Mouse (Mus musculus) stomach, embryonic 15.5 days (tissue): ENCODE data around the gene Thsd1. TPM values are rescaled to one million over a fixed set of nuclear protein-coding genes. Genes with fewer than 3 reads are reported as not detected.
A peak's percentile ranks its signal among the peaks of the same experiment; 100 is the strongest.

Source experiments
- ATAC-seq: fragments of 200-750 bp; cut with Nextera tagmentation; 2 replicates; pipeline ENCODE4 v1.8.0; 2017; ENCODE audit warnings: low read depth, moderate number of reproducible peaks, moderate TSS enrichment; ENCODE audit not compliant: insufficient read depth, low FRiP score
- H3K27ac ChIP-seq: fragments of 300-500 bp; sonication (generic); 2 replicates; pipeline ENCODE4 v1.5.1; 2015; ENCODE audit warnings: mild to moderate bottlenecking, inconsistent platforms
- H3K27me3 ChIP-seq: fragments of 300-500 bp; sonication (generic); replicated peaks from 2 replicates; pipeline ENCODE4 v1.6.1; 2015; ENCODE audit warnings: inconsistent platforms
- H3K36me3 ChIP-seq: fragments of 300-500 bp; sonication (generic); 2 replicates; pipeline ENCODE4 v1.6.1; 2015; ENCODE audit warnings: inconsistent platforms
- H3K4me1 ChIP-seq: fragments of 300-500 bp; sonication (generic); 2 replicates; pipeline ENCODE4 v1.6.1; 2015; ENCODE audit warnings: inconsistent platforms
- H3K4me2 ChIP-seq: fragments of 300-500 bp; sonication (generic); 2 replicates; pipeline ENCODE4 v1.6.1; 2015; ENCODE audit warnings: mild to moderate bottlenecking, inconsistent platforms
- H3K4me3 ChIP-seq: fragments of 300-500 bp; sonication (generic); replicated peaks from 2 replicates; pipeline ENCODE4 v1.5.1; 2015; ENCODE audit warnings: inconsistent platforms
- H3K9ac ChIP-seq: fragments of 300-500 bp; sonication (generic); 2 replicates; pipeline ENCODE4 v1.6.1; 2015; ENCODE audit warnings: inconsistent platforms
- H3K9me3 ChIP-seq: fragments of 300-500 bp; sonication (generic); 2 replicates; pipeline ENCODE4 v1.6.1; 2016; ENCODE audit warnings: inconsistent platforms
- WGBS: fragments of 180-500 bp; shearing (Covaris S2); methylation state at CpG from one replicate; pipeline ENCODE4 v1.1.7; 2015; 5-methylcytosine and 5-hydroxymethylcytosine counted together
- polyA plus RNA-seq: library from polyadenylated mRNA; unstranded; fragments of >200 nt; fragmentation: Nextera tagmentation; extraction: Ambion mirVana; gene quantifications from 2 replicates; pipeline ENCODE4 v1.2.1, GENCODE M21; 2015

Thsd1 gene
- polyA plus RNA-seq, 1 experiment from 2014 or later, result 9.5 TPM

- ATAC-seq, result peak; percentile 79
- Histone ChIP-seq H3K4me2 (peak overlapping the region; percentile 95; the same call in 1 of the 2 replicates), H3K9me3 (no peaks in the 10 kb centered on the region), H3K4me3 (no peak overlapping the region), H3K9ac (no peak overlapping the region), H3K4me1 (no peaks in the 10 kb centered on the region; the same call in 1 of the 2 replicates), H3K36me3 (peaks cover 12% of the 10 kb centered on the region; the same call in 1 of the 2 replicates), H3K27ac (peak overlapping the region; percentile 63), H3K27me3 (no peaks in the 10 kb centered on the region)
- 48% methylated on average over 8 of the region's 8 CpGs for WGBS
Observed at GRCm38 (mm10) chr8:22226361-22226760, 752 bp upstream of the Thsd1 start.

DNA sequence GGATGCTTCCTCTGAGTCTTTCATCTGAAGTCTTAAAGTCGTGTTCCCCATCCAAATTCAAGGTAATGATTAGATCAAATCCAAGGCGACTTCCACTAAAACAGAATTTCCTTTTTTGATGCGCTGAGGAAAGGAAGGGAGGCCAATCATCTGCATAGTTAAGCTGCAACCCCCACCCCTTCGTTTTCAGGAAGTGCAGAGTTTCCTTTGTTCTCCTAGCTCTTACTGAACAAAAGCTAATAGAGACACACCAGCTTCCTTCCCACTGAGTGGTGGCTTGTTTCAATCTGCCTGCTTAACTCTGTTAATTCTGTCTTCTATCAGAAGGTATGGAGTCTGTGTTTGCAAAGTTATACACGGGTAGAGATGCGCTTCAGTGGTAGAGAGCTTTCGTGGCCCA, 1.5 kb downstream of the Thsd1 start:
- no peaks in the 10 kb centered on the region for H3K27me3 ChIP-seq
- no peak overlapping the region for H3K9ac ChIP-seq
- H3K4me2 ChIP-seq, result peak overlapping the region; percentile 95
- WGBS, result 48% methylated on average over 7 of the region's 7 CpGs
- peaks cover 3% of the 10 kb centered on the region; the same call in 1 of the 2 replicates for H3K36me3 ChIP-seq
- H3K4me1 ChIP-seq, result no peaks in the 10 kb centered on the region; the same call in 1 of the 2 replicates
- ATAC-seq, result no peak
- 0 out of 2 replicates have a peak overlapping the region, but pooled peaks have one; percentile 11 for H3K27ac ChIP-seq
- no peaks in the 10 kb centered on the region for H3K9me3 ChIP-seq
- 0 out of 2 replicates have a peak overlapping the region, but pooled peaks have one; percentile 55 for H3K4me3 ChIP-seq

GRCm38 (mm10) chr8:22242986-22243385, 15.9 kb downstream of the Thsd1 start:
- H3K4me2 ChIP-seq, result no peak overlapping the region
- no peaks in the 10 kb centered on the region for H3K4me1 ChIP-seq
- H3K9me3 ChIP-seq, result no peaks in the 10 kb centered on the region
- ATAC-seq, result no peak
- no peaks in the 10 kb centered on the region for H3K27me3 ChIP-seq
- H3K4me3 ChIP-seq, result no peak overlapping the region
- WGBS, result 92% methylated on average over 9 of the region's 9 CpGs
- no peak overlapping the region for H3K9ac ChIP-seq
- H3K36me3 ChIP-seq, result no peaks in the 10 kb centered on the region
- H3K27ac ChIP-seq, result no peak overlapping the region

- WGBS, result 45% methylated on average over 1 of the region's 1 CpGs
- Histone ChIP-seq H3K4me1 (no peaks in the 10 kb centered on the region), H3K27me3 (no peaks in the 10 kb centered on the region)
Observed at GRCm38 (mm10) chr8:22245663-22246062, 18.6 kb downstream of the Thsd1 start.

GRCm38 (mm10) chr8:22247956-22248355, 20.8 kb downstream of the Thsd1 start:
- ATAC-seq, result no peak
- H3K27me3 ChIP-seq, result no peaks in the 10 kb centered on the region
- no peak overlapping the region for H3K27ac ChIP-seq
- no peaks in the 10 kb centered on the region for H3K4me1 ChIP-seq
- H3K9me3 ChIP-seq, result no peaks in the 10 kb centered on the region
- 82% methylated on average over 12 of the region's 12 CpGs for WGBS
- no peak overlapping the region for H3K4me2 ChIP-seq
- no peak overlapping the region for H3K4me3 ChIP-seq
- no peaks in the 10 kb centered on the region for H3K36me3 ChIP-seq
- no peak overlapping the region for H3K9ac ChIP-seq

More at GRCm38 (mm10) chr8:22245663-22246062, 18.6 kb downstream of the Thsd1 start:
- H3K4me2 ChIP-seq, result no peak overlapping the region
- H3K27ac ChIP-seq, result no peak overlapping the region
- no peak overlapping the region for H3K4me3 ChIP-seq
- no peaks in the 10 kb centered on the region for H3K36me3 ChIP-seq
- no peak overlapping the region for H3K9ac ChIP-seq
- no peaks in the 10 kb centered on the region for H3K9me3 ChIP-seq
- ATAC-seq, result no peak

DNA sequence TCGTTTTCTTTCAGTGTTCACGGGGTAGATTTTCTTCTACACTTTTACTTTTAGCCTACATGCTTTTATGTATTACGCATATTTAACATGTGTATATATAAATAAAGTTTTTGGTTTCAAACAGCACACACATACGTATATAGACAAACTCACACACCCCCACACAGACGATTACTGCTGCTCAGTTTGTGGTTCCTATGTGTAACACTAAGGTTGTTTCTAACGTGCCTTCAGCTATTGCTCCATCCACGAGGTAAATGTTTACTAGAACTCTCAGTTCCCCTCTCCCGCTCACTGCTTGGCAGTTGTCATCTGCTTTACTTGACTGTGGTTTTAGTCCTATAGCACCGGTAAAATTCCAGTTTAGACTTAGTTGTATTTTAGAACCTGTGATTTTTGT, 22.0 kb downstream of the Thsd1 start:
- Histone ChIP-seq H3K27me3 (no peaks in the 10 kb centered on the region), H3K4me3 (no peak overlapping the region), H3K4me1 (no peaks in the 10 kb centered on the region), H3K36me3 (no peaks in the 10 kb centered on the region), H3K4me2 (no peak overlapping the region), H3K9me3 (no peaks in the 10 kb centered on the region), H3K9ac (no peak overlapping the region), H3K27ac (no peak overlapping the region)
- WGBS, result 66% methylated on average over 9 of the region's 9 CpGs
- ATAC-seq, result no peak

DNA sequence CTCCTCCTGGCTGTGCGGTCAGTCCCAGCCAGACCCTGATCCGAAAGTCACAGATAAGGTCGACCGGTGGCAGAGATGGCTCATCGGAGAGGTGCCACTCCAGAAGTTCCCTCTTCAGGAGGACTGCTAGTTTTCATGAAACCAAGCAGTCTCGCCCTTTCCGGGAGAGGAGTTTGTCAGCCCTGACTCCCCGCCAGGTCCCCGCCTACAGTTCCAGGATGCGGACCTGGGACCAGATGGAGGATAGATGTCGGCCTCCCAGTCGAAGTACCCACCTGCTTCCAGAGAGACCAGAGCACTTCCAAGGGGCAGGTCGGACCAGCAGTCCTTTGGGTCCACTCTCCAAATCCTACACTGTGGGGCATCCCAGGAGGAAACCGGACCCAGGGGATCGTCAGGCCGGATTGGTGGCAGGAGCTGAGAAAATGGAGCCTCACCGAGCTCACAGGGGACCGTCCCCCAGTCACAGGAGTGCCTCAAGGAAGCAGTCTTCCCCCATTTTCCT, 31.9 kb downstream of the Thsd1 start:
- no peaks in the 10 kb centered on the region for H3K36me3 ChIP-seq
- no peak for ATAC-seq
- 87% methylated on average over 18 of the region's 18 CpGs for WGBS

GRCm38 (mm10) chr8:22259531-22259930, 32.4 kb downstream of the Thsd1 start:
- Histone ChIP-seq H3K4me1 (0 out of 2 replicates have a peak, but pooled peaks cover 3% of the 10 kb centered on the region), H3K27me3 (no peaks in the 10 kb centered on the region), H3K9me3 (no peaks in the 10 kb centered on the region), H3K9ac (no peak overlapping the region), H3K4me3 (no peak overlapping the region), H3K4me2 (no peak overlapping the region), H3K36me3 (no peaks in the 10 kb centered on the region), H3K27ac (no peak overlapping the region)
- WGBS, result 82% methylated on average over 12 of the region's 12 CpGs
- no peak for ATAC-seq

More for the DNA sequence above, 31.9 kb downstream of the Thsd1 start:
- H3K9me3 ChIP-seq, result no peaks in the 10 kb centered on the region
- H3K27me3 ChIP-seq, result no peaks in the 10 kb centered on the region
- H3K4me2 ChIP-seq, result no peak overlapping the region
- no peak overlapping the region for H3K27ac ChIP-seq
- 0 out of 2 replicates have a peak, but pooled peaks cover 3% of the 10 kb centered on the region for H3K4me1 ChIP-seq
- H3K4me3 ChIP-seq, result no peak overlapping the region
- H3K9ac ChIP-seq, result no peak overlapping the region

DNA sequence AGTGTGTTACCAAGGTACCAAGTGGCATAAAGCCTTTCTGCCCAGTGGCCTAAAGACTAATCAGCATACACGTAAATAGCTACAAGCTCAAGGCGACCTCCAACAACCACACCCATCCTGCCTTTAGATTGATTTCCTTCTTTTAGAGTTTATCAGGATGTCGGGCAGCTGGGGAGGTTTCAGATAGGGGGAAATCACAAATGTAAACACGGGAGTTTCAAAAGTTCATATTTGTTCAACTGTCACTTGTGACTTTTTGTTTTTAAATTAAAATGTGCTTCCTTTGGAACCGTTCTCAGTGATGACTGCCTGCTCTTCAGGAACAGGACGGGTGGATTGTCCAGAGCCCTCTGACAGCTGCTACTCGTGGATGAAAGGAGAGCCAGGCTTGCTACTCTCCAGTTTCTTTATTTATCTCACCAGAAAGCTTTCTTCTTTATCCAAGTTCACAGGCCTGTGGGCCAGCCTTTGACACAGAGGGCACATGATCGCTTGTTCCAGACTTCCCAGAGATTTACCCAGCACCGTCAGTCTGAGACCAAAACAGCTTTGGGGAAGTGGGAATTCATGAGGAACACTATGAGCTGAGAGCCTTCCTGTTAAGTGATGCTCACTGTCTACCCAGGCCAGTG, 33.1 kb downstream of the Thsd1 start:
- H3K36me3 ChIP-seq, result no peaks in the 10 kb centered on the region
- H3K9ac ChIP-seq, result no peak overlapping the region
- ATAC-seq, result no peak
- 0 out of 2 replicates have a peak, but pooled peaks cover 3% of the 10 kb centered on the region for H3K4me1 ChIP-seq
- WGBS, result 21% methylated on average over 9 of the region's 9 CpGs
- no peaks in the 10 kb centered on the region for H3K9me3 ChIP-seq
- no peak overlapping the region for H3K4me3 ChIP-seq
- H3K27me3 ChIP-seq, result no peaks in the 10 kb centered on the region
- no peak overlapping the region for H3K27ac ChIP-seq
- no peak overlapping the region for H3K4me2 ChIP-seq

DNA sequence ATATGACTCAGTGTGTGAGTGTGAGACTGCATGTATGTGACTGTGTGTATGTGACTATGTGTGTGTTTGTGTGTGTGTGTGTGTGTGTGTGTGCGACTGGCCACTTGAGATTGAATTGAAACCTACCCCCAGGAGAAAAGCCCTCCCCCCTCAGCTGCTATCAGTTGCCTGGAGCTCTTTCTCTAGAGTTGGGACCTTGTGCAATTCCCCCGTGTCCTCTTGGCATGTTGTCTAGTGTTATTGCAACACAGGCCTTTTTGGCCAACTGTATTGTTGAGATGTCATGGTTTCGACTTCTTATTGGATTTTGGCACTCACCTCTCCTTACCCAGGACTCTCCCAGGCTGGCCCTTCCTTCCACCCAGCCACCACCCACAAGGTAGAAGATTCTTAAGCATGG, 35.2 kb downstream of the Thsd1 start:
- Histone ChIP-seq H3K4me1 (0 out of 2 replicates have a peak, but pooled peaks cover 3% of the 10 kb centered on the region), H3K27ac (no peak overlapping the region), H3K9ac (no peak overlapping the region), H3K4me3 (no peak overlapping the region), H3K36me3 (no peaks in the 10 kb centered on the region), H3K9me3 (no peaks in the 10 kb centered on the region), H3K4me2 (no peak overlapping the region), H3K27me3 (no peaks in the 10 kb centered on the region)
- 82% methylated on average over 3 of the region's 3 CpGs for WGBS
- ATAC-seq, result no peak

- no peaks in the 10 kb centered on the region for H3K27me3 ChIP-seq
- H3K9me3 ChIP-seq, result no peaks in the 10 kb centered on the region
- WGBS, result 73% methylated on average over 6 of the region's 6 CpGs
- H3K4me3 ChIP-seq, result no peak overlapping the region
- no peak overlapping the region for H3K27ac ChIP-seq
- no peak overlapping the region for H3K4me2 ChIP-seq
- ATAC-seq, result no peak
- H3K9ac ChIP-seq, result no peak overlapping the region
- 0 out of 2 replicates have a peak, but pooled peaks cover 3% of the 10 kb centered on the region for H3K4me1 ChIP-seq
- no peaks in the 10 kb centered on the region for H3K36me3 ChIP-seq
Observed at GRCm38 (mm10) chr8:22264292-22264691, 37.2 kb downstream of the Thsd1 start.

DNA sequence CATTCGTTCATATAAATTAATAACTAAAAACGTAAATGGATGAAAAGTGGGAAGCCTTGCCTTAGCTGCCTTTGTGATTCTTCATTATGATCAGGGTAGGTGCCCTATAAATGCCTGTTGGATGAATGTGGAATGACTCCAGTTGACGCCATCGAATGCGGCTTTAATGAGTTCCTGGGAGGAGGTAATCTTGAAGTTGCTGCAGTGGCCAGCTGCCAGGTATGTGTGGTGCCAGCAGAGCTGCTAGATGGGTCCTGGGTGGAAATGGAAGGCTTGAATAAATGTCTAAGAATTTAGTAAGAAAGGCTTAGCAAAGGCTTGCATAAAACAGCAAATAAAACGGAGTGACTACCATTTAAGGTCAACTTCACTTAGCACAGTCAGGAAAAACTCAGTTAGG, 37.7 kb downstream of the Thsd1 start:
- 80% methylated on average over 6 of the region's 6 CpGs for WGBS
- Histone ChIP-seq H3K9me3 (no peaks in the 10 kb centered on the region), H3K9ac (no peak overlapping the region), H3K4me1 (0 out of 2 replicates have a peak, but pooled peaks cover 3% of the 10 kb centered on the region), H3K4me2 (no peak overlapping the region), H3K4me3 (no peak overlapping the region), H3K27me3 (no peaks in the 10 kb centered on the region), H3K27ac (no peak overlapping the region), H3K36me3 (no peaks in the 10 kb centered on the region)
- ATAC-seq, result no peak
